Mouse (Mus musculus) left cerebral cortex, postnatal 14 days (tissue): Measurements from ENCODE around the gene Engase. TPM values are rescaled to one million over a fixed set of nuclear protein-coding genes. Genes with fewer than 3 reads are reported as not detected.

ENCODE experiments used
- DNase-seq, 2 experiments: peaks; one replicate each; pipeline ENCODE4 v3.0.0; 2021 to 2022; ENCODE audit warnings: low spot score in 2 of 2, mixed read lengths in 1 of 2
- intact Hi-C: fragments of 180-260 bp; cut with DNase I; formaldehyde crosslinking; loops from one replicate; pipeline ENCODE4 v1.15.1; 2025
- long read RNA-seq, 2 experiments: library from polyadenylated mRNA; stranded (forward); transcript quantifications; one replicate each; pipeline ENCODE4 v2.0.0; 2021
- total RNA-seq, 2 experiments: library from RNA; stranded (reverse); gene quantifications; 2 replicates each; pipeline ENCODE4 v1.2.3; 2021

The Engase gene
- total RNA-seq = 10 to 100 TPM; 13.3 to 13.6 TPM
- long read RNA-seq, experiment 1, full-length matches to known transcripts = 11 of 18 reads
- long read RNA-seq, experiment 1, partial matches to known transcripts = 0 of 18 reads
- long read RNA-seq, experiment 1, other reads (novel, unspliced or antisense) = 7 of 18 reads
- long read RNA-seq, experiment 2, full-length matches to known transcripts = 6 of 15 reads
- long read RNA-seq, experiment 2, partial matches to known transcripts = 2 of 15 reads
- long read RNA-seq, experiment 2, other reads (novel, unspliced or antisense) = 7 of 15 reads

DNA sequence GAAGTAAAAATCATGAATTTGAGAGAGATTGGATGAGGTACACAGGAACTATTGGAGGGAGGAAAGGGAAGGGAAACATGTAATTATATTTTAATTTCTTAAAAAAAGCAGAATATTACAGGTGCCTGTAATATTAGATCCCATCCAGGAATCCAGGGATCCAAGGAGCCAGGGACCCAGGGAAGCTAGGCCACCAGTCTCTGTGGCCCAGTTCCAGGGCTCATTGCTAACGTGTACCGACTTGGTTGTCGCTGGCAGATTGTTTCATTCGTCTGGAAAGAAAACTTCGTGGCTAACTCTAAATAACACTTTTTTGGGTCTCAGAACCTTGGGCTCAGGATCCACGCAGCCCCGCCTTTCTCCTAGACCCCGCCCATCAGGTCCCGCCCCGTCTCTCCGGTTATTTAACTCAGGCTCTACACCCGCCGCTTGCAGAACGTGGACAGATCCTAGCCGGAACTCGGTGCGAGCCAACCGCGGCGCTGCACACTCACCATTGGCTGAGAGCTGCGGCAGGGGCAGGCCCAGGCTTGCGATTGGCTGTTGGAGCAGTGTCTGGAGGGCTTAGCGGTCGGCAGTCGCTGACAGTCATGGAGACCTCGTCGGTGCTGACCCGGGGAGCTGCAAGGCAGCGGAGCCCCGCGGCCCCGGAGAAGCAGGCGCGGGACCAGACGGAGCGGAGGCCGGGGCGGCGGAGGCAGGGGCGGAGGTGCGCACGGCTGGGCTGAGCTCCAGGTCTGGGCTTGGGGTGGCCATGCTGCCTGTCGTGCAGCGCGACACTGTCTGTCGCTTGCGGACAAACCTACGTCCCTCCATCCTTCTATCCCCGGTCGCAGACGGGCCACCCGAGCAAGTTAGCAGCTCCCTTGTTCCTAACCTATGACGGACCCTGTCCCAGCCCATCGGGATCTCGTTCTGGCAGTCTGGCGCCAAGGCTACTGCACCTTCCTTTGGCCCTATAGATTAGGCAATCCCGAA, at the start of gene Engase:
Engase (plus strand) TSS at position 434 of the 978 bp plus-strand sequence.
- intact Hi-C loops = no loop called here
- DNase-seq = peak; percentile 98

- DNase-seq = no peak
- intact Hi-C loops = no loop called here
Measured at GRCm38 (mm10) chr11:118427266-118427779, 49.3 kb upstream of the Engase start.

- no peak for DNase-seq
- intact Hi-C loops = no loop called here
Measured at GRCm38 (mm10) chr11:118427986-118428385, 48.6 kb upstream of the Engase start, which contains the start of gene C1qtnf1. TSS of gene C1qtnf1 (plus strand) at chr11:118428203.

- DNase-seq = no peak
- intact Hi-C loops = no loop called here
Measured at GRCm38 (mm10) chr11:118428460-118428868, 48.2 kb upstream of the Engase start.

DNA sequence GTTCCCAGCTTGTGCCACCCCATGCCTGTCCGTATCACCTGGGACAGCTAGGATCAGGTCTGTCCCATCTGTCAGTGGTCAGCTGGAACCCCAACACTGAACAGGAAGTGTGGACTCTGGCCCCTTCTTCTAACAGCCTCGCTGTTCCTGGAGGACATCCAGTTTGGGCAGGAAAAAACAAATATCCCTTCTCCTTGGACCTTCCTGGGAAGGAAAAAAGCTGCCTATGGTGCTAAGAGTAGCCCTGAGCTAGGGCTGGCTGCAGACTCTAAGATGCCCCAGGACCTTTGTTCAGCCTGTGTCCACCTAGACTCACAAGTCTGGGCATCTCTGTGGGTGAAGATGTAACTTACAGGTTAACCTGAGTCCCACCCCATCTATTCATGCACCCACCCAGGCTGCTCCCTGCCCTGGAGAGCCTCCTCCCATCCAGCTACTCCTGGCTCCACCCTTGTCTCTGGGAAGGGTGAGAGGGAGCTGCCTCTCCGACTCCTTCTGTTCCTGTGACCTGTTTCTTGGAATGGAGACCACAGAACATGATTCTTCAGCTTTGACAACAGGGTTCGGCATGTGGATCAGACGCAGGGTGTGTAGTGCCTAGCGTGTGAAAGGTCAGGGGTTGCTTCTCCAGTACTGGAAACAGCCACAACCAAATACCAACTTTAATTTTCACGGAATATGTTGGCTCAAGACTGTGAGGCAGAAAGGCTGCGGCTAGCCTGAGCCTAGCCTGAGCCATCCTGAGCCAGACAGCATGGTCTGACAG, 47.5 kb upstream of the Engase start:
- DNase-seq = no peak
- intact Hi-C loops = no loop called here

- DNase-seq = no peak
- intact Hi-C loops = no loop called here
Measured at GRCm38 (mm10) chr11:118430291-118430885, 46.2 kb upstream of the Engase start.

DNA sequence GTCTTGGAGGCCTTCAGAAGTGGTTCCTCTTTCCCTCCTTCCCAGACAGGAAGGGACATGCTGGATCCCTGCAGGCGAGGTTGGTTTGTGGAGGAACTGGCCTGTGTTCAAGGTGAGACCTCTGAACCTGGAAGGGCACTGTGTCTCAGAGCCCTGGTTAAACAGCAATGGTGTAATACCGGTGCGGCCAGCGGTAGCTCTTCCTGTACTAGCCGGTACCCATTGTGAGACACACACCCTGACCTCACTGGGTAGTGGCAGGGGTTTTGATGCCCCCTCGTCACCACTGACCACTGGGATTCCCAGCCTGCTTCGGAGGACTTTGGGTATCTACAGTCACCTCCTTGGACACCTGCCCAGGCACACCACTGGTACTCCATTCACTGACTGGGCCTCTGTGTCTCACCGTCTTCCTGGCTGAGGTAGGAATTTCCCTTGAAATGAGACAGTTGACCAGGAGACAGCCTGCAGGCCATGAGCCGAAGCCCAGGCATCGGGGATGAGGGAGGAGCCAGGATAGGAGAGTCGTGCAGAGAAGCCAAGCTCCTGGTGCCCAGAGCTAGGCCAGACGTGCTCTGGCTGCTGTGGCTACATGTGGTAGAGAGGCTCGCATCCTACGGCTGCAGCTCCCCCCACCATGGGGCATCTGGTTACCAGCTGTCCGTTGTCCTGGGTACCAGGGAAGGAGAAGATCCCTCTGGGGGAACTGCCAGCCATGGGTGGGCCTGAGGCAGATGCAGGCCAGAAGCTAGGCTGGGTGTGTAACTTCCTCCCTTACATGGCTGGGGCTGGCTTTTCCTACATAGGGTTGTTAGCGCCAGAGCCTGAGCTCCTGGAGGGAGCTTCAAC, 45.3 kb upstream of the Engase start:
- intact Hi-C loops = no loop called here
- DNase-seq = no peak

GRCm38 (mm10) chr11:118433398-118433868, 43.2 kb upstream of the Engase start:
- intact Hi-C loops = no loop called here
- DNase-seq = no peak

- DNase-seq = no peak
- intact Hi-C loops = no loop called here
Measured at GRCm38 (mm10) chr11:118434093-118434492, 42.5 kb upstream of the Engase start.

DNA sequence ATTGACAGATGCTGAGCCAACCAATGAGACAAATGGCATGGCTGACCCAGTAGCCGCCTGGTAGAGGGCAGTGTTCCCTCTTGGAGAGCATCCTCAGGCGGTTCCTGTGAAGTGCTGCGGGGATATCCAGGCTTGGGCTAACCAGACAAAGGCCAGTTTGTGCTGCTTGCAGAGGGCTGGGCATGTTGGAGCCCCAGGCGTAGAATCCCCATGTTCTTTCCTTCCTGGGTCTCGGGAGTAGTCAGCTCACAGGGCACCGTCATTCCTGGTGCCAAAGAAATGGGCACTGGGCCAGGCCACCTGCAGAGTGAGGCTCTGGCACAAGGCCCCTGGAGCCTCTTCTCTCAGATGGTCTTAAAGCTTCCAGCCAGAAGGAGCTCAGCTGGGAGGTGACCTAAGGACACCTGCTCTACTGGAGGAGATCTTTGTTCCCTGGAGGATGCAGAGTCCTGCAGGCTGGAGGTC, 40.1 kb upstream of the Engase start:
- intact Hi-C loops = no loop called here
- DNase-seq = peak; percentile 40 to 69

DNA sequence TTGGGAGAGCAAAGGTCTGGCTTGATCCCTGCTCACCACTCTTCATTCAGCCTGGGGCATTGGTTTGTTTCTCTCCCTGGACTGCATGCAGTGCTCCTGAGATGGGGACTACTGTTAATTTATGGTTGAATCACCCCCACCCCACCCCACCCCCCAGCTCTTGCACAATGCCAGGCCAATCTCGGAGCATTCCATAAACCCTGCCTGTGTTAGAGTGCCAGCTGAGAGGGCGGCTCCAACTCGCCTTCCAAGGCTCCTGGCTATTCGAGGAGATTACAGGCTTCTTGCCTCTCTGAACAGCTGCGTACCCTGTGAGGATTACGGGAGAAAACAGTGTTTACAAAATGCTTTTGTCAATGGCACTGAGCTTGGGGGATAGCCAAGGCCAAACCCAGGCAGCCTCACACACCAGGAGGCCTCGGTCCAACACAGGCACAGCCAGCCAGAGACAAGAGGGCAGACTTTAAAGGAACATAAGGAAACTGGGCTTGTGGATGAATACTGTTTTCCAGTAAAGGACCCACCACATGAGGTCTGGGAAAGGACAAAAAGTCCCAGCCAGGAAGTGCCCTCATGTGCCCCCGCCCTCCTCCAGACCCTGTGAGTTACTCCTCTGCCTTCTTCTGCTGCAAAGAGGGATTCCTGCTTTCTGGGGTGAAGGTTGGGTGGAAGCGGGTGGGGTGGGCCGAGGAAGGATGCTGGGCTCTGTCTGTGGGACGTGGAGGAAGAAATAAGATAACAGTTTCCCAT, 37.8 kb upstream of the Engase start:
- intact Hi-C loops = no loop called here
- DNase-seq = peak in 1 of 2 experiments; percentile 35

GRCm38 (mm10) chr11:118442691-118443090, 33.9 kb upstream of the Engase start:
- no peak for DNase-seq
- intact Hi-C loops = loop anchor here (1.0 kb wide), 1 partner anchor 19 kb away; no protein-coding TSS in a partner anchor

DNA sequence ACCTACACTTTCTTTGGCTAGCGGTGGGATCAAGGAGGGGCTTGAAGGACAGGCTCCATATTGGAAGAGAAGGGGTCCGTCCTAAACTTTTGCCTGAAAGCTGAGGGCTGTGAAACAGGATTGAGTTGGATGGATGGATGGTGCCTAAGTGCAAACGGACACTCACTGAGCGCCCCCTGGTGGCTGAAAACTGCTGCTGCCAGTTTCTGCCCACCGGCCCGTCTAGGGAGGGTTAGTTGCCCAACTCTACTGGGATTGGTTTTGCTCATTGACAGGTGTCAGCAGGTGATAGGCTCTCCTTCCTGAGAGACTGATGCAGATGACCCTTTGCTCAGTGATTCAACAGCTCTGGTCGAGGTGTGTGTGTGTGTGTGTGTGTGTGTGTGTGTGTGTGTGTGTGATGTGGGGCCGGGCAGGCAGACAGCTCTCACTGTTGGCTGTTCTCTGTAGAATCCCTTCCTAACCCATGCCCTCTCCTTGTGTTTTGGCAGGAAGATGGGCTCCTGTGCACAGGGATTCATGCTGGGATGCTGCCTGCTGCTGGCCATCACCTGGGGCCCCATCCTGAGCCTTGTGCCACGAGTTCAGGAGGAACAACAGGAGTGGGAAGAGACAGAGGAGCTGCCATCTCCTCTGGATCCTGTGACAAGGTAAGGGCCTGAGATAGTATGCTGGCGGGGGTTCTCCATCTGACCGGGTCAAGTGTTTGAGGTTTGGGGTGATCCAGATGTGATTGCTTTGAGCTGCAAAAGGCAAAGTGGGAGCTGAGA, 33.2 kb upstream of the Engase start:
- intact Hi-C loops = loop anchor here (1.0 kb wide), 1 partner anchor 20 kb away; no protein-coding TSS in a partner anchor
- DNase-seq = peak; percentile 64 to 71

DNA sequence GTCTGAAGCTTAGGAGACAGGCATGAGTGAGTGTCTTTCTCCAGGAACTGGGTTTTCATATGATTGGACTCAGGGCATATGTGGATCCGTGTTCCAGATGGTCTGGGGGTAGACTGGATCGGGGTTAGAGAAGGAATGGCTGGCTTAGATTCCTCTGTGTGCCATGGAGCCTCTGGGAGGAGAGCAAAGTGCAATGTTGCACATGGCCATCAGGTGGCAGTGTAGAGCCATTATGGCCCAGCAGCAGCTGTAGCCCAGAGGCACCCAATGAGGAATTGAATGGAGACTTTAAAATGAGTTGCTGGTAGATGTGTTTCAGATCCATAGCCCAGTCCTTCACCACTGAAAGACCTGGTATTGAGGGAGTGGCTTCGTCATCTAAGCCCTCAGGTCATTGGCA, 30.8 kb upstream of the Engase start:
- intact Hi-C loops = loop anchor here (2.0 to 5.0 kb wide), 2 partner anchors 45 to 291 kb away; no protein-coding TSS in a partner anchor
- peak; percentile 79 for DNase-seq

- intact Hi-C loops = loop anchor here (2.0 to 5.0 kb wide), 2 partner anchors 43 to 290 kb away; no protein-coding TSS in a partner anchor
Measured at GRCm38 (mm10) chr11:118447346-118447745, 29.3 kb upstream of the Engase start.

GRCm38 (mm10) chr11:118448385-118448784, 28.2 kb upstream of the Engase start:
- DNase-seq = no peak
- intact Hi-C loops = loop anchor here (5.0 kb wide), 1 partner anchor 289 kb away; no protein-coding TSS in a partner anchor

More at GRCm38 (mm10) chr11:118447346-118447745, 29.3 kb upstream of the Engase start:
- DNase-seq = no peak
